Mouse (Mus musculus): ENCODE results near the gene Tmem203.

The Tmem203 gene

DNA sequence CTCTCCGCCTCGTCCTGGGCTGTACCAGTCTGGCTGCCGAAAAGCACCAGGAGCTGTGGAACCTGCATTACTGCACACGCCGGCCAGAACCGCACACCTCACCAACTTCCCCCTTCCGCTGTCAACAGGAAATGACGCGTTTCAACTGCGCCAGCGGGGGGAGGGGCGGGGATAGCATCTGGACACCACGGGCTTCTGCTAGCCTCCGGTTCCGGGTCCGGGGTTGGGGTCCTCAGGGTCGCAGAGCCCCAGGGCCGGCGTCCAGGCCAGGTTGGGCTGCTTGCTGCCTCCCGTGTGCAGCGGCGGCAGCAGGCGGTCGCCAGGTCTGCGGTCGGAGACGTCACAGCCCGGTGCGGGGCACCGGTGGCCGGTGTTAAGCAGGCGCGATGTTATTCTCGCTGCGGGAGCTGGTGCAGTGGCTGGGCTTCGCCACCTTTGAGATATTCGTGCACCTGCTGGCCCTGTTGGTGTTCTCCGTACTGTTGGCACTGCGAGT is at the start of gene Tmem203:
TSS of gene Tmem203 (plus strand) at position 156 of the 496 bp plus-strand sequence.
- DNase-seq, result peak; percentile 90

DNA sequence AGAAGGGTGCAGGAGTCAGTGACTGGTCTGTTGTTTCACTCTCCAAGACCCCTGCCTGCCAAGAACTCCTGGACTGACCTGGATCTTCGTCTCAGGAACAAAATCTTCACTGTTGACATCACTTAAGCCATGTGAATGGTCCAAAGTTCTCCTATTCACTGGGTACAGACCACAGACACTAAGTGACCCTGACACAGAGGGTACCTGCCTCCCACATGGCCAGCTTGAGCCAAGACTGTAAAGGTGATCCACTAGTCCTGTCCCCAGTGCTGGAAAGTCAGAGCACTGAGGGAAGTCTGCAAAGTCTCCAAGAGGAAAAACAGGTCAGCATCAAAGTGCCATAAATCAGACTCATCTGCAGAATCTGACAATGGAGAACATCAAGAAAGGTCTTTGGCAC is 47.6 kb upstream of the Tmem203 start:
- no peak for DNase-seq

DNA sequence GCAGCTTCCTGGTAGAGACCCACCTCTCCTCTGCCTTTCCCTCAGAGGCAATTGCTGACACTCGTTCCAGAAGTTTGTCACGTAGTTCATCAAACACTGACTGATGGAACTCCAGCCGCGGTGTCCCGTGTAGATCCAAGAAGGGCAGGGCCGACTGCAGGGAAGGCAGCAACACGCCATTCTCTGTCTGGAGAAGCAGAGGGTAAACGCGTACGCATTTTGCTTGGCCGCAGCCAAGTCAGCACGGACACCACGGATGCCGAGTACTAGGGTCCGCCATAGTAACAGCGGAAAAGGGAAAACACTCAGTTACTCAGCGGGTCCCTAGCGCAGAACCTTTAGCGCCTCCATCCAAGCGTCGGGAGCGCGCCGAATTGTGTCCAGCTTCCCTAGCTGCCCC is 44.6 kb upstream of the Tmem203 start:
- no peak for DNase-seq

DNA sequence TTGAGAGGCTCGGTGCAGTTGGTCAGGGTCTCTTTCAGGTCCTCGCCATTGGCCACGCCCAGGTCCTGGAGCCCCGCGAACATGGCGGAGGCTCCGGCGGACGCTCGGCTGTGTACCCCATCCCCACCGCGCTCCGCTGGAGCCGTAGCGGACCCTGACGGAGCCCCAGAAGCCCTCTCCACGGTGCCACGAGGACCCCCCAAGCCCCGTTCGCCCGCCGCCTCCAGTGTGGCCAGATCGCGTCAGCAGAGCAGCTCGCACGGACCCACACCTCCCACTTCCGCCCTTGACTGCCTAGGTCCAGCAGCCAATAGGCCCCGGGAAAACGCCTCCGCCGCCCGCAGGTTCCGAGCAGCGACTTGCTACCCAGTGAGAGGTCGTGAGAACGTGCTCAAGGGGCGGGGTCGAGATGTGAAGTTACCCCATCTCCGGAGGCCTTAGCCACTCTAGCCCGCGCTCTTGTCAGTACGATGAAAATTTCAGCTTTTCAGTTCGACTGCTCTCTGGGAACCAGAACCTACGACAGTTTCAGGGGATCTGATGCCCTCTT is 44.0 kb upstream of the Tmem203 start, which contains the start of gene Nelfb:
TSS of gene Nelfb (minus strand) at position 369 of the 550 bp plus-strand sequence.
- peak; percentile 94 for DNase-seq

DNA sequence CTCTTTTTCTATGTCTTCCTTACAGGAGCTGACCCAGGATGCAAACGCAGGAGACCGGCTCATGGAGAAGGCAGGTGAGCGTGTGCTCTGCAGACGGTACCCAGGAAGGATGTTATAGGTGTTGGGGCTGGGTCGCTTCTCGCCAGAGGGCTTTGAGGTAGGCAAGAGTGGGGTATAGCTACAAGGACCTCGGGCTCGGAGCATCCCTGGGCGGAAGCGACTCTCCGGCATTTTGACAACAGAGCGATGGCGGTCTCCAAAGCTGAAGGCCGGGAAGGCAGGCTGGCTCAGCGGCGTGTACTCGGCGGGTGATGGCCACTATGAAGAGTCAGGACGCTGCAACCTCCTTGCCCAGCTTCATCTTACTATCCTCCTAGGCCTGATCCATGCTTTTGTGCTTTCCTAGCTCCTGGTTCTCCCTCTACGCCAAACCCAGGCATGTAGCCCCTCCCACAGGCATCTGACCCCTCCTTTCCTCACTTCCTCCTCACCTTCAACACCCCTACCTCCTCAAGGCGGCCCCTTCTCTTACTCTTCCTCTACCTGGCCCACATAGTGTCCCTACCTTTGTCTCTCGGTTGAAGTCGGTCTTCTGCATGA is 41.9 kb upstream of the Tmem203 start:
- no peak for DNase-seq

DNA sequence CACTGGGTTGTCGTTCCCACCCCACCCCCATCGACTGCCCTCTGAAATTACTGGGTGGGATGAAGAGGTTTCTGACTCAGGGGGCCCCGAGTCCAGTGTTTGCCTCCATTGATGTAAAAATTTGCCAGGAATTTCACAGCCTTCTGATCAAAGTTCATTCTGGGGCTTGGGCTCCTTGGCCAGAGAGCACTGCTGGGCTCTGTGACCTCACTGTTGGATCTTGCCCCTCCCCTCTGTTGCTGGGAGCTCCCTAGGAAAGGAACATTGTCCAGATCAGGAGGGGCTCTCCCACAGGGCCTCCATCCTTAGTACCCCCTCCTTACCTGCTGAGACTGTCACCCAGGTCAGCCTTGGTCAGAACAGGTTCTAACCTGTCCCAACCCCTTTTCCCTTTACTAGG is 40.8 kb upstream of the Tmem203 start, which contains the start of gene Stpg3:
TSS of gene Stpg3 (minus strand) at position 194 of the 400 bp plus-strand sequence.
- peak; percentile 69 for DNase-seq

DNA sequence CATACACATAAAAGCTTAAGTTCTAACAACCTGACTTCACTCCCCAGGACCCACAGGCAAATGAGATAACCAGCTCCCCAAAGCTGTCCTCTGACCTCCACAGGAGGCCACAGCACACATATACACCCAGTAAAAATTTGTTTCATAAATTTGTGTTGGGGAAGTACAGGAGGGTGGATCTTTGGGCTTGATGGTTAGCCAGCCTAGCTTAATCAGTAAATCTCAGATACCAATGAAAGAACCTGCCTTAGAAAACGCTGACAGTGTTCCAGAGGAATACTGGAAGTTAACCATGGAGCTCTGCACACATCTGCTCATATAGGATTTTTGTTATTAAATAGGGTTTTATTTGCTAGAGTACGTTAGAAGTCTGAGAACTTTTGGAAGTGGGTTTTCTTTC is 37.6 kb upstream of the Tmem203 start:
- DNase-seq, result no peak

DNA sequence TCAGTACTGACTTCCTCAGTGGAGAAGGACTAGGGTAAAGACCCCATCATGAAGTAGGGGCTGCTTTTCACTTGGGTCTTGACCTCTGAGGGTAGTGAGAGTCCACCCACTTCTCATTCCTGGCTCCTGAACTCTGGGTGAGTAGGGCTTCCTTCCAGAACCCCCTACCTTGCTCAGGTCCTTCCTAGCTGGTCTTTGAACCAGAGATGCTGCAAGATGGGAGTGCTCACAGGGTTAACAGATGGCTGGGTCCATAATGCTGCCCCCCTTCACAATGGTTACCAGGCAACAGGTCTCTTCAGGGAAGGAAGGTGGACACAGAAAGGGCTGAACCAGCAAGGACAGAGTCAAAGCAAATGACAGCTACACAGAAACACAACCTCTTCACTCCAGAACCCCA is 36.8 kb upstream of the Tmem203 start, which contains the start of gene Fam166a:
TSS of gene Fam166a (plus strand) at position 301 of the 400 bp plus-strand sequence.
- DNase-seq, result no peak

DNA sequence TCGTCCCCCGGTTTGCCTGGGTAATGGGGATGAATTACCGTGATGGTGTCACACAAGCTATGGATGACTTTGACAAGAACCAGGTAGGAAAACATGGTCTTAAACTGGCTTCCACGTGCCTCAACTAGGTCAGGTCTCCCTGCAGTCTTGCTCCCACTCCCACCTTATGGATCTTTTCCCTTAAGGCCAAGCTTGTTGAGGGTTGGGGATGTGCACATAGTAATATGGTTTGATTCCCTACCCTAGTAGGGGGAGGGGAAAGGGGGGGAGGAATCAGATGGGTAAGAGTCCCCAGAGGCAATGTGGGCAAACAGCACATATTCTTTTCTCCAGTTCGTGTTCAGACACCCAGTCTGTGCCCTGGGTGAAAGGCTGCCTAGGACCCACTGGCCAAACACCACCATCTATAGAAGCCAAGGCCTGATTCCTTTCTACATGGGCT is 33.9 kb upstream of the Tmem203 start:
- DNase-seq, result no peak

DNA sequence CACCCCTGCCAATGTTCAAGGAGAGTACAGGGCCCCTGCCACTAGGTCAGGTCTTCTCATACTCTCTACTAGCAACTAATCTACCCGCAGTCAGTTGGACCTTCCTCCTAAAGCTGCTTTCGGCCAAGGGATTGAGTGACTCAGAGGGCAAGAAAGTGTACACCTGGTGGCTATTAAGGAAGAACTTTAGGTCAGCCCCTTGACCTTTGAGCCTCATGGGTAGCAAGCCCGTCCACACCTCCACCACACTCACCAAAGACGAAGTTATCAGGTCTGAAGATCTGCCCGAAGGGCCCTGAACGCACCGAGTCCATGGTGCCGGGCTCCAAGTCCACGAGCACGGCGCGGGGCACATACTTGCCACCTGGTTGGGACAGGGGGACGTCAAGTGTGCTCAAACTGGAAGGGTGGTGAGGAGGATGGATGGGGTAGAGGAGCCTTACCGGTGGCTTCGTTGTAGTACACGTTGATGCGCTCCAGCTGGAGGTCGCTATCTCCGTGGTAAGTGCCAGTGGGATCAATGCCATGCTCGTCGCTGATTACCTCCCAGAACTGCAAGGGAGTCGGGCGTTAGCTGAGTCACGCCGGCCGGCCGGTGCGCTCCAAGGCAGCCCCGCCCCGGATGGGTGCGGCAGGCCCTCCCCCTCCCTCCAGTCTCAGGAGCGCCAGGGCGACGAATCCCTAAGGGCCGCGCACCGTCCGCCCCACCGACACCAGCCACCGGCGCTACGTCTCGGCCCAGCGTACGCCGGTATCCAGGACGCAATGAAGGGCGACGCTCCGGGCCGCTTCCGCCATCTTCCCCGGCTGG is 31.4 kb upstream of the Tmem203 start:
- DNase-seq, result peak; percentile 86

DNA sequence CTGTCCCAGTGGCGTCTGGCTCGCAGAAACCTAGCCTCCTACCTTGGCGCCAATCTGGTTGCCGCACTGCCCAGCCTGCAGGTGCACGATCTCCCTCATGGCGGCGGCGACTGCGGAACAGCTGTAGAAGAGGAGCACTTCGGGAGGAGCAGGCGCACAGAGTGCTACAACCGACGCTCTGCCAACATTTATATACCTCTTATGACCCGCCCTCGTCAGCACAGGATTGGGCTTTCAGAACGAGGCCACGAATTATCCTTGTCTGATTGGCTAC is 30.8 kb upstream of the Tmem203 start, which contains the start of gene Tubb4b:
TSS of gene Tubb4b (minus strand) at position 211 of the 274 bp plus-strand sequence.
- no peak for DNase-seq

DNA sequence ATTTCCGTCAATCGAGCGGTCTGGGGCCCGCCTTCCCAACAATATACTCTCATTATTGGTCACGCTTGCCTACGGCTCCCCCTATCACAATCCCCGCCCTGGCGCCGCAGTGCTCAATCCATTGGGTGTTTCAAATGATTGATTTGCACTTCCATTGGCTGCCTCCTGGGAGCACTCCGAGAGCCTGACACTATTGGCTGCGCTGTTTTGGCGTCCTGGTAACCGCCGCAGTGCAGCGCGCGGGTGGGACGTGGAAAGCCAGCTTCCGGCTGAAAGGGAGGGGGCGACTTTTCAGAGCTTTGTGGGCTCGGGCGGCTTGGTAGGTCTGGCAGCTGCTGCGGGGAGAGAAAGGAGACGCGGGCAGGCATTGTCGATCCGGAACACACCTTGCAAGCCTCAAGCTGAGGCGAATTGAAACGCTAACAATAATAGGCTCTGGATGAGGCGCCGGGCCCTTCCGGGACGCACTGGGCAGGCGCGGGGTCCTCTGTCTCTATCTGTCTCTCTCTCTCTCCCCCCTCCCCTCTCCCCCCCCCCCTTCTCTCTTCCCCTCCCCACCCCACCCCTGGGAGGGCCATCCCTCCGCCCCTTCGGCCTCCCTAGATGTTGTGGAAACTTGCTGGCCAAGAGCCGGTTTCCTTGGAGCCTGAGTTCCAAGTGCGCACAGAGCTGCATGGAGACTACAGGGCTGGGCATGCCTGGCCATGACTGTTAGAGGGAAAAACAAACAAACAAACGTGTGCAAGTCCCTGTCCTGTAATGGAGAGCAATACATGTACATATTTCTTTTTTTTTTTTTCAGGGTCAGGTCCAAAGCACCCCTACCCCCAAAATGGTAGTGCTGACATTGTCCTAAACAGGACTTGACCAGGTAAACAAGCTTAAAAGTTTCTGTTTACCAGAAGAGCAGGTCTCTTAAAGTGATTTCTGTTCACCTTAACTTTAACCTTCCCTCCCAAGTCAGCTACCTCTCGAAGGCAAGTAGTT is 30.2 kb upstream of the Tmem203 start:
- peak; percentile 99 for DNase-seq

DNA sequence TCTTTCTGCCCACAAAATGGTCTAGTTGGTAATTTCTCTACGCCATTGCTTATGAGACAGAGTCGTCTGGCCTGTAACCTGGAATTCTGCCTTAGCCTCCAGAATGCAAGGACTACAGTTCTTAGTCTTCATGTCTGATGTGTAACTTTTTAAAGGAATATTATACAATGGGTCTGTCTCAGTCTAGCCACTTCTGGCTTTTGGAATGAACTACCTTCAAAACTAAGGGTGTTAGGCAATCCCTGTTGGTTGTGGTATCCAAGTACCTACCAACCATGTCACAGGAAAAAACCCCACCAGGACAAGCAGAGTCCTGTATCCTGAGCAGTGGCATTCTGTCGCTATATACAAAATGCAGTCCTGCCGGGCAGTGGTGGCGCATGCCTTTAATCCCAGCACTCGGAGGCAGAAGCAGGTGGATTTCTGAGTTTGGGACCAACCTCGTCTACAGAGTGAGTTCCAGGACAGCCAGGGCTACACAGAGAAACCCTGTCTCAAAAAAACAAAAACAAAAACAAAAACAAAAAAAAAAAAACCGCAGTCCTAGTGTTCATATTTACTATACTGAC is 29.3 kb upstream of the Tmem203 start:
- no peak for DNase-seq

DNA sequence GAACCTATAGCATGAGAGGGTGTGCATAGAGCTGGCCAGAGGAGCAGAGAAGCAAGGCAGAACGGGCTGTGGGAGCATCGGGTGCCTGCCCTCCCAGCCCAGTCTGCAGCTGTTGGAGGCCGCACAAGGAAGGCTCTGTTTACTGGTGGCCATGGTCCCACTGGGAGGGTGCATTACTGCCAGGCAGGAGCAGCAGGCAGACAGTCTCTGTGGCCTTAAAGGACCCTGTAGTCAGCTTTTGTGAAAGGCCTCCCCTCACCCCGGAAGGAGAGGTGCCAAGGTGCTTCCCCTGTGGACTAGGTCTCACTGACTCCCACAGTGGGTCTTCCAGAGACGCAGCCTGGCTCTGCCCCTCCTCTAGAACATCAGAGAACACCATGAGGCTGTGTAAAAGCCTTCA is 28.4 kb upstream of the Tmem203 start:
- DNase-seq, result no peak

DNA sequence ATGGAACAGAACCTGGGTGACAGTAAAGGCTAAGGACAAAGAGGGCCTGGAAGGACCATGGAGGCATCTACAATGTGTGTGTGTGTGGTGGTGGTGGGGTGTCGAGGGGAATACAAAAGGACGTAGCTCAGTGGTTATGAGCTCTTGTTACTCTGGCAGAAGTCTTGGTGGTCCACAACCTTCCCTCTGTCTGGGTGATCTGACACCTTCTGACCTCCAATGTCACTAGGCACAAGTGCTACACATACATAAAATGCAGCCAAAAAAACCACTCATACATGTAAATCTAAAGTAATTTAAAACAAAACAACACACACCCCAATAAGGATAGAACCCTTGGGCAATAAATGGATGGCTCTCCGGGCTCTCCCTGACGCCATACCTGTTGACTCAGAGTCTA is 27.8 kb upstream of the Tmem203 start:
- DNase-seq, result no peak

DNA sequence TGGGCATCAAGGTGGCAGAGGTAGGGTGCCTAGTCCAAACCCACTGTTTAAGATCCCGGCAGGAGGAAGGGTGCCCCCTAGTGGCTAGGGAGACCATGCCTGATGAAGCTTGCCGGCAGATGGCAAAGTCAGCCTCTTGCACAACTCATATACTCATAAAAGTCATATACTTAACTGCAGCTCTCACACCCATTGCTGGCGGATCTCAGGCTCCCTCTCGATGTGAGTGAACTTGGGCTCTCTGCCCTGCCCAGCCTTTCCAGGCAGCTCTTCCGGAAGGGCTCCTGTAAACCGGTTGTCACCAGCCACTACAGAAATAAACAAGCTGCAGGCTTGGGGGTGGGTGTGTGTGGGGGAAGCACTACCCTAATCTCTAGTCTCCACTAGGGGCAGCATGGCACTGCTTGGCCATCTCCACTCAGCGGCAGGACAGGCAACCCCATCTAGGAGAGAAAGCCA is 26.8 kb upstream of the Tmem203 start:
- DNase-seq, result peak; percentile 94

DNA sequence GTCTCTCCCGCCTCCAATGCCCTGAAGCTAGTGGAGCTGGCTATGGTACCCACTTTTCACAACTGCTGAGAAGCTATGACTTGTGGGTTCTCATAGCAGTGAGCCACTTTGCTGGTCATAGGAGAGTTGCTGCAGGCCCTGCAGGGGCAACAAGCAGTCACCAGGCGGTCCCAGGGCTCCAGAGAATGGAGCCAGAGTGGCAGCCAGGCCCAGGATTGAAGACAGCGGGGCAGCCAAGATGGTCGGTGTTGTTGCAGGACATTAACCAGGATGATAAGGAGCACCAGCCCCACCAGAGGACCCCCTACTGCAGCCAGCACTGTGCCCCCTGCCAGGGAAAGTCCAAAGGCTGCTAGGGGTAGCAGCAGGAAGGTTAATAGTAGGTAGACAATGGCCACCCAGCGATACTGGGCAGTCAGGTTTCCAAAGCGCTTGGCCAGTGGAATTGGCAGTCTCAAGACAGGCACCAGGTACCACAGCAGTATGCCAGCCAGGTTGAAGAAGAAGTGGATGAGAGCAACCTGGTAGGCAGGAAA is 26.2 kb upstream of the Tmem203 start:
- no peak for DNase-seq

DNA sequence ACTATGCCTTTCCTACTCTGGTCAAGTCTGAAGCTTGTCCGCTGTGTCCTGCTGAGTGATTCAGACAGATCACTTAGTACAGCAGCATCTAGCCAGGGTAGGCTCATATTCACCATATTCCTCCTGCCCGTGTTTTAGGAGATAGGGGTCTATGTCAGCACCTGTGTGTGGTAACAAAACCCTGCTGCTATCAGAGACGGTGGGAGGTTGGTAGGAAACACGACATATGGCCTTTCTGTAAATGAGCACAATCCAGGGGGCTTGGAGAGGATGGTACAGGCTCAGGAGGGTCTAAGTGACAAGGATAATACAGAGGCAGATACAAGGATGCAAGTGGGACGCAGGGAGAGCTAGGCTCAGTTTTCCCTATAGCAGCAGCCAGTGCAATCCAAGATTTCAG is 25.7 kb upstream of the Tmem203 start:
- no peak for DNase-seq

DNA sequence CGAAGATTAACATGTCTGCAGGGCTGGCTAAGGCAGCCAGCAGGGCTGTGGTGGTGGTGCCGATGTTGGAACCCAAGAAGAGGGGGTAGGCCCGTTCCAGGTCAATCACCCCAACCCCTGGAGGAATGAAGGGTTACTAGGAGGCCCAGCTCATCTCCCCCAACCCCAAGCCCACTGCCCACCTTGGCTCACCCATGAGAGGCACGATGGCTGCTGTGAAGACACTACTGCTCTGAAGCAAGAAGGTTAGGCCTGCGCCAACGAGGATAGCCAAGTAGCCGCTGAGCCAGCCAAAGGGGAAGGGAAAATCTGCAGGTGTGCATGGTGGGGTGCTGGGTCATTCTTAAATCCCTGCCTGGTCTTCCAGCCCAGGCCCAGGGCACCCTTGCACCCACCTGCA is 24.7 kb upstream of the Tmem203 start:
- DNase-seq, result no peak

DNA sequence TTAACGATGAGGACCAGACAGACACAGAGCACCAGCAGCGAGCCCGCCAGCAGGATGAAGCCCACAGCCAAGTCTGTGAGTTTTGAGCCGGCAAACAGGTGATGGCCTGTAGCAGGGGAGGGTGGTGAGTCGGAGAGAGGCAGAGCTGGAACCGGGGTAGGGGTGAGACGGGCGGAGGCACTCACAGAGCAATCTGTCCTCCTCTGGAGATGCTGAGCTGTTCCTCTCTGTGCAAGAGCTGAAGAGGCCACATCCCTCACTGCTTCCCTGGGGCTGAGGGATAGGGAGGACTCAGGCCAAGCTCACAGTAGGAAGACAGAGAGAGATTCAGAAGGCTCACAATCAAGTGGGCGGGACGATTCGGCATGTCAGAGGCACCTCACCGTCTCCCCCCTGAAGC is 24.2 kb upstream of the Tmem203 start:
- DNase-seq, result no peak

DNA sequence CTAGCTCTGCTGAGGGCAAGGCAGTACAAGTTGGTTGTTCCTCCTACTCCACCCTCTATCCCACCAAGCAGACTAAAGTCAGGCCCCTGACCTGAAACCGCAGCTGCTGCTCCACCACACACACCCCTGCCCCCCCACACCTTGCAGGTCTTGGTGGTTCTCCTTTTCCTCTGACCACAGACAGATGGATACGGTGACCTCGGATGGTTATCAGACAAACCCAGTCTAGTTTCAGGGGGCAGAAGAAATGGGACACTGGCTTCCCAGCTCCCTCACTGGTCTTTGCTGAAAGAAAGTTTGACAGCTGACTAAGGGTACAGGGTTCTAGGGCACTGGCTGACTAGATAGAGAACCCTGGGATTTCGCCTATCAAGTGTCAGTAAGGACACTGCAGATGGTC is 21.8 kb upstream of the Tmem203 start:
- no peak for DNase-seq

DNA sequence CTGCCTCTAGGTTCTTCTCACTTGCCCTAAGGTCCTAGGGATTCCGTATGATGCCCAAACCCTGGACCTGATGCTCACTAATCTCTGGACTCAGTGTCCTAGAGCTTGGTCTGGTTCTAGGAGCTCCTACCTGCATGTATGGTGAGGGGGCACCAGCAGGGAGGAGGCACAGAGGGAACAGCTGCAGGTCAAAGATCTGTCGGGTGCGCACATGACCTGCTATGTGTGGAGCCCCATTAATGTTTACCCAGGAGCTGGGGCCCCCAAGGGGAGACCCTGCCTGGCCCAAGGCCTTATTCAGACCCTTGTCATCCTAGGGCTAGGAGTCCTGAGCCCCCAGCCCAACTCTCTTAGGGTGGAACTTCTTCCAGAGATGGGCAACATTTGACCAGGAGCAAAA is 21.2 kb upstream of the Tmem203 start, which contains the start of gene Slc34a3:
TSS of gene Slc34a3 (minus strand) at position 315 of the 400 bp plus-strand sequence.
- peak; percentile 67 for DNase-seq
